Mouse (Mus musculus) frontal cortex, postnatal 14 days (tissue): Measurements from ENCODE around the gene Exosc6.
"Not testable (repeated sequence)": the region's sequence is repeated elsewhere in the genome, so short reads cannot be mapped to it uniquely, and the experiment has no call there.

Source experiments
- DNase-seq, 2 experiments: peaks; one replicate each; pipeline ENCODE4 v3.0.0; 2022; ENCODE audit warnings: low spot score in 2 of 2

The Exosc6 gene

GRCm38 (mm10) chr8:111056158-111056663 lies at the start of gene Exosc6:
TSS of gene Exosc6 (plus strand) at chr8:111056339.
- DNase-seq: peak; percentile 82 to 88

GRCm38 (mm10) chr8:111010230-111010991 lies 45.7 kb upstream of the Exosc6 start:
- not testable (repeated sequence) for DNase-seq

GRCm38 (mm10) chr8:111026609-111027008 lies 29.5 kb upstream of the Exosc6 start:
- DNase-seq: not testable (repeated sequence)

GRCm38 (mm10) chr8:111027391-111027937 lies 28.7 kb upstream of the Exosc6 start:
- peak; percentile 80 to 85 for DNase-seq

GRCm38 (mm10) chr8:111029589-111029988 lies 26.6 kb upstream of the Exosc6 start:
- no peak for DNase-seq

GRCm38 (mm10) chr8:111030045-111030444 lies 26.1 kb upstream of the Exosc6 start:
- DNase-seq: no peak

- DNase-seq: no peak
Observed at GRCm38 (mm10) chr8:111031572-111031971, 24.6 kb upstream of the Exosc6 start, which contains the start of gene Ddx19b. TSS of gene Ddx19b (minus strand) at chr8:111031751.

- DNase-seq: no peak
Observed at GRCm38 (mm10) chr8:111032916-111033315, 23.2 kb upstream of the Exosc6 start, which contains the start of gene Aars. TSS of gene Aars (plus strand) at chr8:111033144.

GRCm38 (mm10) chr8:111033482-111034215 lies 22.5 kb upstream of the Exosc6 start:
- DNase-seq: peak; percentile 98 to 99

- DNase-seq: no peak
Observed at GRCm38 (mm10) chr8:111034276-111034675, 21.9 kb upstream of the Exosc6 start.

- no peak for DNase-seq
Observed at GRCm38 (mm10) chr8:111036591-111036990, 19.5 kb upstream of the Exosc6 start.

GRCm38 (mm10) chr8:111042546-111042945 lies 13.6 kb upstream of the Exosc6 start:
- DNase-seq: no peak

- DNase-seq: no peak
Observed at GRCm38 (mm10) chr8:111044003-111044734, 12.0 kb upstream of the Exosc6 start.

GRCm38 (mm10) chr8:111048694-111049093 lies 7.4 kb upstream of the Exosc6 start:
- DNase-seq: no peak

GRCm38 (mm10) chr8:111049106-111049505 lies 7.0 kb upstream of the Exosc6 start:
- DNase-seq: no peak

- no peak for DNase-seq
Observed at GRCm38 (mm10) chr8:111053827-111054518, 2.2 kb upstream of the Exosc6 start.

- no peak for DNase-seq
Observed at GRCm38 (mm10) chr8:111055031-111055634, 1.0 kb upstream of the Exosc6 start.

- DNase-seq: no peak
Observed at GRCm38 (mm10) chr8:111055661-111056060, 478 bp upstream of the Exosc6 start.

GRCm38 (mm10) chr8:111056691-111057293 lies 653 bp downstream of the Exosc6 start:
- peak in 1 of 2 experiments; percentile 31 for DNase-seq

GRCm38 (mm10) chr8:111058946-111059572 lies 2.9 kb downstream of the Exosc6 start:
- DNase-seq: no peak
